Mouse (Mus musculus) forebrain, embryonic 16.5 days (tissue): ENCODE results near the gene Grik4. TPM values are rescaled to one million over a fixed set of nuclear protein-coding genes. Genes with fewer than 3 reads are reported as not detected.

Experiments
- ATAC-seq: fragments of 200-750 bp; cut with Nextera tagmentation; 2 replicates; pipeline ENCODE4 v1.8.0; 2017; ENCODE audit warnings: mild to moderate bottlenecking, moderate library complexity
- H3K27ac ChIP-seq: fragments of 300-500 bp; sonication (generic); 2 replicates; pipeline ENCODE4 v1.5.1; 2014; ENCODE audit warnings: low read length, control low read depth
- H3K27me3 ChIP-seq: fragments of 300-500 bp; sonication (generic); replicated peaks from 2 replicates; pipeline ENCODE4 v1.6.1; 2014; ENCODE audit warnings: low read length; ENCODE audit not compliant: control insufficient read depth, insufficient read depth
- H3K36me3 ChIP-seq: fragments of 300-500 bp; sonication (generic); 2 replicates; pipeline ENCODE4 v1.6.1; 2014; ENCODE audit not compliant: control insufficient read depth, insufficient read depth
- H3K4me1 ChIP-seq: fragments of 300-500 bp; sonication (generic); replicated peaks from 2 replicates; pipeline ENCODE4 v1.6.1; 2014; ENCODE audit warnings: low read length; ENCODE audit not compliant: control insufficient read depth, insufficient read depth
- H3K4me2 ChIP-seq: fragments of 300-500 bp; sonication (generic); 2 replicates; pipeline ENCODE4 v1.6.1; 2014; ENCODE audit warnings: mild to moderate bottlenecking, low read length, control low read depth
- H3K4me3 ChIP-seq: fragments of 300-500 bp; sonication (generic); replicated peaks from 2 replicates; pipeline ENCODE4 v1.5.1; 2014; ENCODE audit warnings: mild to moderate bottlenecking, low read length, control low read depth
- H3K9ac ChIP-seq: fragments of 300-500 bp; sonication (generic); replicated peaks from 2 replicates; pipeline ENCODE4 v1.6.1; 2014; ENCODE audit warnings: low read depth, low read length, control low read depth
- H3K9me3 ChIP-seq: fragments of 300-500 bp; sonication (generic); 2 replicates; pipeline ENCODE4 v1.6.1; 2016; ENCODE audit warnings: low read length; ENCODE audit not compliant: control insufficient read depth
- WGBS: fragments of 180-500 bp; shearing (Covaris S2); extraction: QIAGEN DNeasy Blood & Tissue Kit; methylation state at CpG from one replicate; pipeline ENCODE4 v1.1.7; 2014; 5-methylcytosine and 5-hydroxymethylcytosine counted together
- microRNA-seq: library from miRNA; unstranded; fragments of <30 nt; microRNA quantifications from one replicate; pipeline ENCODE4, GENCODE M21; 2017
- polyA plus RNA-seq: library from polyadenylated mRNA; unstranded; fragments of >200 nt; fragmentation: Nextera tagmentation; extraction: Ambion mirVana; gene quantifications from 2 replicates; pipeline ENCODE4 v1.2.1, GENCODE M21; 2015

The Grik4 gene
- polyA plus RNA-seq, 1 experiment from 2014 or later, result 4.8 TPM

GRCm38 (mm10) chr9:42469323-42469722 lies 475.0 kb downstream of the Grik4 start:
- no peaks in the 10 kb centered on the region for H3K27me3 ChIP-seq
- no peak overlapping the region for H3K4me2 ChIP-seq
- no peak overlapping the region for H3K9ac ChIP-seq
- H3K27ac ChIP-seq, result no peak overlapping the region
- H3K4me3 ChIP-seq, result no peak overlapping the region
- no peaks in the 10 kb centered on the region for H3K9me3 ChIP-seq
- H3K36me3 ChIP-seq, result no peaks in the 10 kb centered on the region
- ATAC-seq, result no peak
- 96% methylated on average over 15 of the region's 15 CpGs for WGBS
- peaks cover 20% of the 10 kb centered on the region for H3K4me1 ChIP-seq

- no peaks in the 10 kb centered on the region for H3K9me3 ChIP-seq
- H3K4me1 ChIP-seq, result peaks cover 25% of the 10 kb centered on the region
- no peak overlapping the region for H3K9ac ChIP-seq
- 97% methylated on average over 5 of the region's 5 CpGs for WGBS
- H3K27me3 ChIP-seq, result no peaks in the 10 kb centered on the region
- no peak overlapping the region for H3K27ac ChIP-seq
- ATAC-seq, result no peak
- no peak overlapping the region for H3K4me3 ChIP-seq
- no peak overlapping the region for H3K4me2 ChIP-seq
- no peaks in the 10 kb centered on the region for H3K36me3 ChIP-seq
These were observed 475.9 kb downstream of the Grik4 start for GRCm38 (mm10) chr9:42468360-42468759.

Small RNAs within 50 kb of the gene (microRNA-seq; reads per million reads assigned to microRNA genes)
- not detected for gene Gm27509

Other genes starting within 250 kb of the Grik4 start
- 15.8 and 20.5 TPM in 2 replicates for gene Arhgef12, start 162.7 kb upstream of the Grik4 start, polyA plus RNA-seq
- gene Tmem136, start 172.1 kb upstream of the Grik4 start, polyA plus RNA-seq, result 10.5 and 12.6 TPM in 2 replicates